Mouse (Mus musculus) hindbrain, embryonic 12.5 days (tissue): Measurements from ENCODE around the gene Pdzd11. TPM values are rescaled to one million over a fixed set of nuclear protein-coding genes. Genes with fewer than 3 reads are reported as not detected.
A peak's percentile ranks its signal among the peaks of the same experiment; 100 is the strongest.

ENCODE experiments used
- ATAC-seq: fragments of 200-750 bp; cut with Nextera tagmentation; 2 replicates; pipeline ENCODE4 v1.8.0; 2017; ENCODE audit warnings: moderate TSS enrichment; ENCODE audit not compliant: low FRiP score
- H3K27ac ChIP-seq: fragments of 300-500 bp; sonication (generic); 2 replicates; pipeline ENCODE4 v1.5.1; 2016; ENCODE audit warnings: mild to moderate bottlenecking
- H3K27me3 ChIP-seq: fragments of 300-500 bp; sonication (generic); 2 replicates; pipeline ENCODE4 v1.6.1; 2016; ENCODE audit warnings: mild to moderate bottlenecking
- H3K36me3 ChIP-seq: fragments of 300-500 bp; sonication (generic); 2 replicates; pipeline ENCODE4 v1.6.1; 2016; ENCODE audit warnings: mild to moderate bottlenecking
- H3K4me1 ChIP-seq: fragments of 300-500 bp; sonication (generic); 2 replicates; pipeline ENCODE4 v1.6.1; 2016
- H3K4me2 ChIP-seq: fragments of 300-500 bp; sonication (generic); replicated peaks from 2 replicates; pipeline ENCODE4 v1.6.1; 2016; ENCODE audit warnings: mild to moderate bottlenecking
- H3K4me3 ChIP-seq: fragments of 300-500 bp; sonication (generic); 2 replicates; pipeline ENCODE4 v1.5.1; 2016; ENCODE audit warnings: mild to moderate bottlenecking
- H3K9ac ChIP-seq: fragments of 300-500 bp; sonication (generic); 2 replicates; pipeline ENCODE4 v1.6.1; 2016; ENCODE audit warnings: mild to moderate bottlenecking, moderate library complexity
- H3K9me3 ChIP-seq: fragments of 300-500 bp; sonication (generic); replicated peaks from 2 replicates; pipeline ENCODE4 v1.6.1; 2016; ENCODE audit warnings: mild to moderate bottlenecking
- WGBS: fragments of 180-500 bp; shearing (Covaris S2); methylation state at CpG from one replicate; pipeline ENCODE4 v1.1.7; 2016; 5-methylcytosine and 5-hydroxymethylcytosine counted together
- polyA plus RNA-seq: library from polyadenylated mRNA; unstranded; fragments of >200 nt; fragmentation: Nextera tagmentation; extraction: Ambion mirVana; gene quantifications from 2 replicates; pipeline ENCODE4 v1.2.1, GENCODE M21; 2016

Gene Pdzd11
- 119 and 120 TPM in 2 replicates for polyA plus RNA-seq

- H3K9me3 ChIP-seq: no peaks in the 10 kb centered on the region
- H3K36me3 ChIP-seq: peaks cover 3% of the 10 kb centered on the region; the same call in 1 of the 2 replicates
- ATAC-seq: peak; percentile 100
- 22% methylated on average over 62 of the region's 62 CpGs for WGBS
- peak within 1 kb of the TSS; percentile 49 for H3K4me3 ChIP-seq
- peak within 1 kb of the TSS; percentile 66 for H3K4me2 ChIP-seq
- no peaks in the 10 kb centered on the region for H3K27me3 ChIP-seq
- H3K27ac ChIP-seq: no peak within 1 kb of the TSS
- H3K9ac ChIP-seq: peak within 1 kb of the TSS; percentile 62
- no peaks in the 10 kb centered on the region for H3K4me1 ChIP-seq
Measured at GRCm38 (mm10) chrX:100625802-100626793, at the start of gene Pdzd11. Pdzd11 (minus strand) TSS chrX:100626568.

DNA sequence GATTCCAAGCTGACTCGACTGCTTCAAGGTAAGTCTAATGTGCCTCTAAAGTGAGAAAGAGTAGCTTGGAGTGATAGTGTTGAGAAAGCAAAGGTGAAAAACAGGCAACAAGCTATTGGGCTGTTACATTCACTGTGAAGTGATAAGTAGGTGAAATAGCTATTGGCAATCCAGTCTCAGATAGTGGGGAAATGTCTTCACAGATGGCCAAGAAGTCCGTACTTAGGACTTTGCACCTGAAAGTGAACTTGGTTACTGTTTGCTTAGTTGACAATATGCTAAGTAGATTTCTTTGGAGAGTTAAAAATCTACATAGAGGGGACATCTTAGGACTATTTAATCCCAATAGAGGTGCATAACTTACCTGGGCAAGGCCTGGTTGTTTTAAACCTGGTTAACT, 38.5 kb upstream of the Pdzd11 start:
- WGBS: 92% methylated on average over 2 of the region's 2 CpGs

GRCm38 (mm10) chrX:100652848-100653247, 26.5 kb upstream of the Pdzd11 start:
- Histone ChIP-seq H3K9ac (no peak overlapping the region), H3K9me3 (no peaks in the 10 kb centered on the region), H3K36me3 (no peaks in the 10 kb centered on the region), H3K4me3 (no peak overlapping the region), H3K4me1 (no peaks in the 10 kb centered on the region), H3K27ac (no peak overlapping the region), H3K27me3 (no peaks in the 10 kb centered on the region), H3K4me2 (no peak overlapping the region)
- ATAC-seq: no peak

More for the DNA sequence above, 38.5 kb upstream of the Pdzd11 start:
- Histone ChIP-seq H3K4me2 (no peak overlapping the region), H3K27ac (no peak overlapping the region), H3K36me3 (no peaks in the 10 kb centered on the region), H3K27me3 (no peaks in the 10 kb centered on the region; the same call in 1 of the 2 replicates), H3K4me3 (no peak overlapping the region), H3K4me1 (no peaks in the 10 kb centered on the region), H3K9ac (no peak overlapping the region), H3K9me3 (no peaks in the 10 kb centered on the region)
- ATAC-seq: no peak

GRCm38 (mm10) chrX:100638477-100638876, 12.1 kb upstream of the Pdzd11 start:
- Histone ChIP-seq H3K27ac (no peak overlapping the region), H3K9ac (no peak overlapping the region), H3K27me3 (no peaks in the 10 kb centered on the region), H3K36me3 (0 out of 2 replicates have a peak, but pooled peaks cover 5% of the 10 kb centered on the region), H3K4me3 (no peak overlapping the region), H3K4me2 (no peak overlapping the region), H3K4me1 (no peaks in the 10 kb centered on the region), H3K9me3 (no peaks in the 10 kb centered on the region)
- WGBS: 95% methylated on average over 8 of the region's 8 CpGs
- no peak for ATAC-seq

DNA sequence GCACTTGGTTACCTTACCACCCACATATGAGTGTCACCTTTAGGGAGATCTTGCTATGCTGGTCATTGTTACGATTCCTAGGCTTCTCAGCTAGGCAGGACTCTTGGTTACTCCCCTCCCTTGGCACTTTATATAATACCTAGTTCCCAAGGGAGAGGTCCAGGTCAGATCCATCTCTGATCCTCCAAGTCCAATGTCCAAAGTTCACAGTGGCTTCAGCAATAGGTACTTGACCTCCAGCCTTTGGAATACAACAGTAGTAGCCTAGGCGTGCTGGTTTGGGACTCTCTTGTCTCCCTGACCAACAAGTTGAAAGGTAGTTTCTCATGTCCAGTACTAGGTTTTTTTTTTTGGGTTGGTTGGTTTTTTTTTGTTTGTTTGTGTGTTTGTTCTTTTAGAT, 2.7 kb upstream of the Pdzd11 start:
- ATAC-seq: no peak
- Histone ChIP-seq H3K36me3 (no peaks in the 10 kb centered on the region), H3K4me3 (no peak overlapping the region), H3K27me3 (no peaks in the 10 kb centered on the region), H3K9ac (no peak overlapping the region), H3K4me2 (no peak overlapping the region), H3K9me3 (no peaks in the 10 kb centered on the region), H3K4me1 (no peaks in the 10 kb centered on the region), H3K27ac (no peak overlapping the region)
- WGBS: 93% methylated on average over 2 of the region's 2 CpGs

DNA sequence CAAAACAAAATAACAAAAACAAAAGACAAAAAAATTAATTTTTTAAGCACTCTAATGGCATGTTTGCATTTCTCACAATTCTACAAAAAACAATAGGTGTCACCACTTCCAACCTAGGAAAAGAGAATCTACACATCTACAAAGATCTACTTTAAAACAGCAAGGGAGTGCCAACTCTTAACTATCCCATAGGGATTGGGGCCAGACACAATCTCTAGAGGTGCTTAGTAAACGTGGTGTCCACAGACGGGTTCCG, 894 bp downstream of the Pdzd11 start, which contains the start of gene Kif4:
TSS of gene Kif4 (plus strand) at position 192 of the 256 bp plus-strand sequence.
- Histone ChIP-seq H3K9me3 (no peaks in the 10 kb centered on the region), H3K4me1 (no peaks in the 10 kb centered on the region), H3K36me3 (peaks cover 3% of the 10 kb centered on the region; the same call in 1 of the 2 replicates), H3K27ac (no peak within 1 kb of the TSS), H3K4me3 (peak within 1 kb of the TSS; percentile 49), H3K4me2 (peak within 1 kb of the TSS; percentile 66), H3K9ac (peak within 1 kb of the TSS; percentile 62), H3K27me3 (no peaks in the 10 kb centered on the region)
- WGBS: 17% methylated on average over 3 of the region's 3 CpGs
- no peak for ATAC-seq

DNA sequence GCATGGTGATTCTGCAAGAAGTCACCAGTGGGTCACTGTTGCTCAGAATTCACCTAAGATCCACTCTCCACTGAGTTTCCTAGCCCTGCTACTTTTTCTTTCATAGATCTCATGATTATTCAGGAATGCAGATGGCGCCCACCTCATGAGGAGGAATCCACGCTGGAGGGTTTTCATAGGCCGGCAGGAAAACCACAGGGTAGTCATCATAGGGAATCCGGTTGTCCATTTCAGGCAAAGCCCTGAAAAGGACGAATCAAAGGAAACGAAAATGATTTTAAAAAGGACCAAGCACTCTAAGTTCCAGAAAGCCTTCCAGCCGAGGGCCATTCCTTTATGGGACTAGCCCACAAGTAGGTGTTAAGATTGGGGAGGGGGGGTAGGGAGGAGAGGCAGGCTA, 1.2 kb downstream of the Pdzd11 start:
- Histone ChIP-seq H3K4me2 (peak overlapping the region; percentile 66), H3K27ac (no peak overlapping the region), H3K4me3 (peak overlapping the region; percentile 49), H3K36me3 (peaks cover 3% of the 10 kb centered on the region; the same call in 1 of the 2 replicates), H3K9me3 (no peaks in the 10 kb centered on the region), H3K27me3 (no peaks in the 10 kb centered on the region), H3K4me1 (no peaks in the 10 kb centered on the region), H3K9ac (peak overlapping the region; percentile 55)
- ATAC-seq: peak; percentile 23; the same call in 1 of the 2 replicates
- 48% methylated on average over 7 of the region's 7 CpGs for WGBS

DNA sequence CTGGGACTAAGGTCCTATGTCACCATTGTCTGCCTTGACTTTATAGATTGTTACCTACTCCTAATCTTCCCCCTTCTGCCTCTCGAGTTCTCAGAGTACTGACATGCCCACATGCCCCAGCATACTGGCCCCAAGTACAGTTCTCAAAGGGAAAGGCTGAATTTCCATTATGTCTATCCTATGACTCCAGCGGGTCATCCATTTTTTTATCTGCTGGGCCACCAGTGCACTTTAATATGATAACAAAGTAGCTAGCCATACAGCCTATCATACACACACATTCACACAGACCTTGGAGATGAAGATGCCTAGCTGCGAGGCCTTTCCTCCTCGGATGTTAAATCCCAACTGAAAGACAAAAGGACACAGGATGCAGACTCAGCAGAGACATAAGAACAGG, 2.1 kb downstream of the Pdzd11 start:
- WGBS: 83% methylated on average over 4 of the region's 4 CpGs
- H3K4me2 ChIP-seq: no peak overlapping the region
- no peaks in the 10 kb centered on the region for H3K9me3 ChIP-seq
- no peak overlapping the region for H3K9ac ChIP-seq
- H3K4me1 ChIP-seq: no peaks in the 10 kb centered on the region
- H3K27ac ChIP-seq: no peak overlapping the region
- no peak overlapping the region for H3K4me3 ChIP-seq
- no peak for ATAC-seq
- no peaks in the 10 kb centered on the region for H3K27me3 ChIP-seq
- peaks cover 3% of the 10 kb centered on the region; the same call in 1 of the 2 replicates for H3K36me3 ChIP-seq

- Histone ChIP-seq H3K4me3 (no peak overlapping the region), H3K27ac (no peak overlapping the region), H3K4me2 (no peak overlapping the region), H3K9ac (no peak overlapping the region), H3K4me1 (no peaks in the 10 kb centered on the region), H3K36me3 (peaks cover 3% of the 10 kb centered on the region; the same call in 1 of the 2 replicates), H3K27me3 (peaks cover 19% of the 10 kb centered on the region), H3K9me3 (no peaks in the 10 kb centered on the region)
- 71% methylated on average over 2 of the region's 2 CpGs for WGBS
- no peak for ATAC-seq
Measured at GRCm38 (mm10) chrX:100621366-100621765, 5.0 kb downstream of the Pdzd11 start.

DNA sequence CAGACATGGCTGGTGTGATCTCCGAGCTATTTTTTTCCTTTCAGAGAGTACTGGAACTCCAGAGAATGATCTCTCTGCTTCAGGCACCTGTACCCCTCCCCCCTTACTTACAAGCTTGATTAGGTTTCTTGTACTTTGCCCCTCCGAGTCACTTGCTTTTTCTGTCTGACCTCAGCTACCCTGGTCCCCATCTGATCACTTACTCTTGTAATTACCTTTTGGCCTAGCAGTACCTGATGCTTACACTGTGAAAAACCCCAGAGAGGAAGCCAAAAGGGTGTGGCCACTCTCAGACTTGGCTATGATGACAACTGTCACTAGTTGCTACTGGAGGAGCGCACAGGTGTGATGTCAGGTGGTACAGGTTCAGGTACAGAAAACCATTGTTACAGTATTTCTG, 7.9 kb downstream of the Pdzd11 start:
- no peaks in the 10 kb centered on the region for H3K9me3 ChIP-seq
- no peak overlapping the region for H3K9ac ChIP-seq
- H3K4me2 ChIP-seq: no peak overlapping the region
- peaks cover 3% of the 10 kb centered on the region; the same call in 1 of the 2 replicates for H3K36me3 ChIP-seq
- WGBS: 68% methylated on average over 3 of the region's 3 CpGs
- H3K4me1 ChIP-seq: no peaks in the 10 kb centered on the region
- ATAC-seq: no peak
- H3K27ac ChIP-seq: no peak overlapping the region
- H3K27me3 ChIP-seq: peaks cover 19% of the 10 kb centered on the region
- H3K4me3 ChIP-seq: no peak overlapping the region

DNA sequence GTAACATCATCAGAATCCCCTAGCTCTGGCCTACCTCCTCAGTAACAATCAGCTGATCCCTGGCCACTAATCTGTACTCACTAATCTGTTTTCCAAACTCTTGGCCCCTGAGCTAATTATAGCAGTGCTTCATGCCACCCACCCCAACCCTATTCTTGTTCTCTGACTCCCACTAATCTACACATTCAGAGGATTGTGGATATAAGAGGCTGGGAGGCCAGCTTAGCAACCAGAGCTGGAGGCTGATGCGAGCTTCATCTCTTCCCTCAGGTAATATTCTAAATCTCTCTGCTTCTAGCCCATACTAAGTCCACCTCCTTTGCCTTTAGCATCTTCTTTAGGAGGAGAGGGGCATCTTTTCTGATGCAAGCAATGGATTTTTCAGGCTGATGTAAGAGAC, 21.1 kb downstream of the Pdzd11 start, which contains the start of gene Arr3:
TSS of gene Arr3 (plus strand) at position 184 of the 400 bp plus-strand sequence.
- WGBS: 68% methylated on average over 1 of the region's 1 CpGs
- ATAC-seq: no peak
- Histone ChIP-seq H3K36me3 (no peaks in the 10 kb centered on the region), H3K27ac (no peak within 1 kb of the TSS), H3K9ac (no peak within 1 kb of the TSS), H3K4me3 (no peak within 1 kb of the TSS), H3K27me3 (peaks cover 10% of the 10 kb centered on the region), H3K9me3 (no peaks in the 10 kb centered on the region), H3K4me1 (no peaks in the 10 kb centered on the region), H3K4me2 (no peak within 1 kb of the TSS)

GRCm38 (mm10) chrX:100599755-100600154, 26.6 kb downstream of the Pdzd11 start:
- Histone ChIP-seq H3K9me3 (no peaks in the 10 kb centered on the region), H3K36me3 (no peaks in the 10 kb centered on the region), H3K4me1 (no peaks in the 10 kb centered on the region), H3K4me2 (no peak overlapping the region), H3K27ac (no peak overlapping the region), H3K9ac (no peak overlapping the region), H3K27me3 (peaks cover 11% of the 10 kb centered on the region), H3K4me3 (no peak overlapping the region)
- no peak for ATAC-seq
- 69% methylated on average over 4 of the region's 4 CpGs for WGBS
